Mouse (Mus musculus) megakaryocyte, embryonic 14.5 days (primary cell): Measurements from ENCODE around the gene Gm20388. TPM values are rescaled to one million over a fixed set of nuclear protein-coding genes. Genes with fewer than 3 reads are reported as not detected.

ENCODE experiments used
- H3K27me3 ChIP-seq: replicated peaks from 2 replicates; pipeline ENCODE3; 2012; ENCODE audit warnings: inconsistent platforms
- H3K36me3 ChIP-seq: replicated peaks from 2 replicates; pipeline ENCODE3; 2012; ENCODE audit warnings: low read length, inconsistent platforms, mixed read lengths
- H3K4me1 ChIP-seq: 2 replicates; pipeline ENCODE4 v1.6.1; 2012; ENCODE audit warnings: inconsistent platforms
- H3K4me3 ChIP-seq: replicated peaks from 2 replicates; pipeline ENCODE3; 2012; ENCODE audit warnings: moderate library complexity, mild to moderate bottlenecking, inconsistent platforms
- H3K9me3 ChIP-seq: 2 replicates; pipeline ENCODE4 v1.6.1; 2012; ENCODE audit warnings: inconsistent platforms
- FLI1 ChIP-seq: IDR thresholded peaks from 2 replicates; pipeline ENCODE4 v1.6.1; 2012; ENCODE audit warnings: low read length, inconsistent platforms, mixed read lengths
- GATA1 ChIP-seq: IDR thresholded peaks from 3 replicates; pipeline ENCODE4 v1.6.1; 2012; ENCODE audit warnings: mixed read lengths, low read length, inconsistent platforms, borderline replicate concordance
- polyA plus RNA-seq: library from polyadenylated mRNA; stranded (reverse); fragments of >175 nt; gene quantifications from 2 replicates; pipeline ENCODE4 v1.2.3, GENCODE M21; 2012; ENCODE audit warnings: low replicate concordance; ENCODE audit not compliant: insufficient read depth

The Gm20388 gene
- polyA plus RNA-seq, 1 experiment = 111 TPM

GRCm38 (mm10) chr8:121750512-121750911 lies 1839.9 kb downstream of the Gm20388 start:
- peaks cover 26% of the 10 kb centered on the region for H3K9me3 ChIP-seq
- TF ChIP-seq GATA1 (no peak), FLI1 (no peak)
- peaks cover 5% of the 10 kb centered on the region; the same call in 1 of the 2 replicates for H3K4me1 ChIP-seq
- no peak overlapping the region for H3K4me3 ChIP-seq
- H3K27me3 ChIP-seq = peaks cover 68% of the 10 kb centered on the region
- H3K36me3 ChIP-seq = no peaks in the 10 kb centered on the region

GRCm38 (mm10) chr8:121751407-121751806 lies 1840.8 kb downstream of the Gm20388 start:
- peaks cover 5% of the 10 kb centered on the region; the same call in 1 of the 2 replicates for H3K4me1 ChIP-seq
- H3K4me3 ChIP-seq = no peak overlapping the region
- peaks cover 26% of the 10 kb centered on the region for H3K9me3 ChIP-seq
- H3K36me3 ChIP-seq = no peaks in the 10 kb centered on the region
- TF ChIP-seq GATA1 = no peak
- TF ChIP-seq FLI1 = no peak
- H3K27me3 ChIP-seq = peaks cover 69% of the 10 kb centered on the region

- Histone ChIP-seq H3K27me3 (peaks cover 73% of the 10 kb centered on the region), H3K4me3 (no peak overlapping the region), H3K36me3 (no peaks in the 10 kb centered on the region), H3K9me3 (peaks cover 2% of the 10 kb centered on the region; the same call in 1 of the 2 replicates), H3K4me1 (peaks cover 4% of the 10 kb centered on the region)
- no peak for TF ChIP-seq FLI1
- no peak for TF ChIP-seq GATA1
These were observed 1847.8 kb downstream of the Gm20388 start for GRCm38 (mm10) chr8:121758470-121758869.

GRCm38 (mm10) chr8:121760484-121760883 lies 1849.8 kb downstream of the Gm20388 start:
- Histone ChIP-seq H3K4me3 (no peak overlapping the region), H3K4me1 (peaks cover 4% of the 10 kb centered on the region), H3K36me3 (no peaks in the 10 kb centered on the region), H3K9me3 (no peaks in the 10 kb centered on the region), H3K27me3 (peaks cover 64% of the 10 kb centered on the region)
- TF ChIP-seq FLI1 (no peak), GATA1 (no peak)

- TF ChIP-seq FLI1 (no peak), GATA1 (no peak)
- Histone ChIP-seq H3K4me3 (no peak overlapping the region), H3K4me1 (peaks cover 4% of the 10 kb centered on the region), H3K9me3 (no peaks in the 10 kb centered on the region), H3K27me3 (peaks cover 62% of the 10 kb centered on the region), H3K36me3 (no peaks in the 10 kb centered on the region)
These were observed 1850.8 kb downstream of the Gm20388 start for GRCm38 (mm10) chr8:121761480-121761879.

GRCm38 (mm10) chr8:121762999-121763699 lies 1852.5 kb downstream of the Gm20388 start:
- Histone ChIP-seq H3K9me3 (no peaks in the 10 kb centered on the region), H3K36me3 (no peaks in the 10 kb centered on the region), H3K4me1 (peaks cover 4% of the 10 kb centered on the region), H3K27me3 (peaks cover 69% of the 10 kb centered on the region), H3K4me3 (no peak overlapping the region)
- TF ChIP-seq FLI1 (no peak), GATA1 (no peak)

GRCm38 (mm10) chr8:121763700-121764013 lies 1853.0 kb downstream of the Gm20388 start:
- TF ChIP-seq FLI1 (no peak), GATA1 (no peak)
- H3K4me1 ChIP-seq = peaks cover 4% of the 10 kb centered on the region
- H3K4me3 ChIP-seq = no peak overlapping the region
- no peaks in the 10 kb centered on the region for H3K36me3 ChIP-seq
- H3K9me3 ChIP-seq = no peaks in the 10 kb centered on the region
- peaks cover 68% of the 10 kb centered on the region for H3K27me3 ChIP-seq

- Histone ChIP-seq H3K4me1 (peaks cover 4% of the 10 kb centered on the region), H3K4me3 (no peak overlapping the region), H3K9me3 (no peaks in the 10 kb centered on the region), H3K36me3 (no peaks in the 10 kb centered on the region), H3K27me3 (peaks cover 69% of the 10 kb centered on the region)
- TF ChIP-seq FLI1 (no peak), GATA1 (no peak)
These were observed 1855.0 kb downstream of the Gm20388 start for GRCm38 (mm10) chr8:121765594-121766138.

GRCm38 (mm10) chr8:121769095-121769494 lies 1858.5 kb downstream of the Gm20388 start:
- TF ChIP-seq FLI1 (no peak), GATA1 (no peak)
- Histone ChIP-seq H3K9me3 (no peaks in the 10 kb centered on the region), H3K4me1 (no peaks in the 10 kb centered on the region), H3K4me3 (no peak overlapping the region), H3K27me3 (peaks cover 74% of the 10 kb centered on the region), H3K36me3 (no peaks in the 10 kb centered on the region)

- no peak overlapping the region for H3K4me3 ChIP-seq
- no peaks in the 10 kb centered on the region for H3K36me3 ChIP-seq
- no peak for TF ChIP-seq GATA1
- TF ChIP-seq FLI1 = no peak
- H3K27me3 ChIP-seq = peaks cover 76% of the 10 kb centered on the region
- H3K4me1 ChIP-seq = no peaks in the 10 kb centered on the region
- no peaks in the 10 kb centered on the region for H3K9me3 ChIP-seq
These were observed 1859.0 kb downstream of the Gm20388 start for GRCm38 (mm10) chr8:121769621-121770020.
